Mouse (Mus musculus): ENCODE data around the gene Kcnk4.

Kcnk4 gene

GRCm38 (mm10) chr19:6934195-6934977, at the start of gene Kcnk4:
Gene Kcnk4, minus strand, starts transcription at chr19:6934515.
- no peak for DNase-seq (ENCODE audit: low read depth, low spot score)

GRCm38 (mm10) chr19:6983621-6984020, 49.3 kb upstream of the Kcnk4 start:
- no peak for DNase-seq (ENCODE audit: low read depth, low spot score)

GRCm38 (mm10) chr19:6981465-6981864, 47.1 kb upstream of the Kcnk4 start:
- DNase-seq (ENCODE audit: low read depth, low spot score), result no peak

GRCm38 (mm10) chr19:6980381-6981093, 46.2 kb upstream of the Kcnk4 start, which contains the start of gene Fkbp2:
Gene Fkbp2, minus strand, starts transcription at chr19:6980501.
- peak; percentile 97 for DNase-seq (ENCODE audit: low read depth, low spot score)

- peak; percentile 100 for DNase-seq (ENCODE audit: low read depth, low spot score)
Measured at GRCm38 (mm10) chr19:6979486-6980380, 45.4 kb upstream of the Kcnk4 start.

- DNase-seq (ENCODE audit: low read depth, low spot score), result no peak
Measured at GRCm38 (mm10) chr19:6979001-6979479, 44.7 kb upstream of the Kcnk4 start.

GRCm38 (mm10) chr19:6978639-6978974, 44.3 kb upstream of the Kcnk4 start:
- DNase-seq (ENCODE audit: low read depth, low spot score), result no peak

GRCm38 (mm10) chr19:6977759-6978638, 43.7 kb upstream of the Kcnk4 start:
- no peak for DNase-seq (ENCODE audit: low read depth, low spot score)

- no peak for DNase-seq (ENCODE audit: low read depth, low spot score)
Measured at GRCm38 (mm10) chr19:6975537-6976521, 41.5 kb upstream of the Kcnk4 start, which contains the start of gene Plcb3. Gene Plcb3, minus strand, starts transcription at chr19:6976470.

GRCm38 (mm10) chr19:6974211-6975205, 40.2 kb upstream of the Kcnk4 start, which contains the start of gene Ppp1r14b:
Gene Ppp1r14b, plus strand, starts transcription at chr19:6974968.
- DNase-seq (ENCODE audit: low read depth, low spot score), result no peak

GRCm38 (mm10) chr19:6973581-6974190, 39.4 kb upstream of the Kcnk4 start:
- DNase-seq (ENCODE audit: low read depth, low spot score), result no peak

- no peak for DNase-seq (ENCODE audit: low read depth, low spot score)
Measured at GRCm38 (mm10) chr19:6972247-6972917, 38.1 kb upstream of the Kcnk4 start.

- DNase-seq (ENCODE audit: low read depth, low spot score), result no peak
Measured at GRCm38 (mm10) chr19:6971644-6972043, 37.3 kb upstream of the Kcnk4 start.

GRCm38 (mm10) chr19:6970460-6971085, 36.3 kb upstream of the Kcnk4 start:
- no peak for DNase-seq (ENCODE audit: low read depth, low spot score)

- DNase-seq (ENCODE audit: low read depth, low spot score), result no peak
Measured at GRCm38 (mm10) chr19:6969665-6970381, 35.5 kb upstream of the Kcnk4 start.

- DNase-seq (ENCODE audit: low read depth, low spot score), result no peak
Measured at GRCm38 (mm10) chr19:6969291-6969664, 35.0 kb upstream of the Kcnk4 start.
